ENCODE assay signal across 17 mouse cellular contexts in genomic region chr5:121283051-121283450, GRCm38 (mm10).
DNase-seq lines count a peak whose midpoint lies in the region; ATAC-seq and TF ChIP-seq lines count a peak whose summit lies in the region.
"Had no signal": no experiment of that assay in that cellular context is flagged by ENCODE, and none has a peak within 500 bp of the region (broad histone marks: within the 10 kb centered on the region; RNA-seq: fewer than 3 reads in every experiment).

No protein-coding gene starts in this region.

- no peak overlapping the region for H3K4me2 ChIP-seq in liver, embryonic 12.5 days
- H3K4me2 ChIP-seq in liver, postnatal 0 days (ENCODE audit: low read depth, low read length): no peak overlapping the region
- H3K4me2 ChIP-seq in liver, embryonic 14.5 days (ENCODE audit: low read depth): no peak overlapping the region
- no peak overlapping the region for H3K4me2 ChIP-seq in heart, embryonic 12.5 days
- H3K4me2 ChIP-seq: embryonic facial prominence, embryonic 12.5 days; forebrain, embryonic 15.5 days; heart, embryonic 13.5 days; hindbrain, embryonic 12.5 days had no signal

- 0 out of 2 replicates have a peak, but pooled peaks have one; percentile 19 for ATAC-seq in liver, embryonic 12.5 days
- no peak for ATAC-seq in liver, postnatal 0 days
- peak; percentile 24; the same call in 1 of the 2 replicates for ATAC-seq in liver, embryonic 14.5 days (ENCODE audit: insufficient read depth)
- ATAC-seq in heart, embryonic 12.5 days (ENCODE audit: insufficient number of reproducible peaks, low FRiP score): no peak
- ATAC-seq: forebrain, embryonic 15.5 days; hindbrain, embryonic 16.5 days; inflammation-experienced regulatory T-cells, adult 6 months had no signal

- no peak overlapping the region for H3K4me3 ChIP-seq in liver, embryonic 12.5 days
- H3K4me3 ChIP-seq in liver, postnatal 0 days (ENCODE audit: low read depth, low read length): no peak overlapping the region
- H3K4me3 ChIP-seq in liver, embryonic 14.5 days (ENCODE audit: insufficient read depth in 1 of 2, low read depth in 2 of 2, low read length in 2 of 2): no peak overlapping the region
- H3K4me3 ChIP-seq in heart, embryonic 12.5 days: no peak overlapping the region
- H3K4me3 ChIP-seq: embryonic facial prominence, embryonic 12.5 days; forebrain, embryonic 15.5 days; heart, embryonic 13.5 days; hindbrain, embryonic 12.5 days had no signal

- no peaks in the 10 kb centered on the region for H3K4me1 ChIP-seq in liver, embryonic 12.5 days
- H3K4me1 ChIP-seq in liver, postnatal 0 days (ENCODE audit: insufficient read depth): no peaks in the 10 kb centered on the region
- H3K4me1 ChIP-seq in liver, embryonic 14.5 days (replicated peaks; ENCODE audit: control insufficient read depth in 2 of 2, insufficient read depth in 2 of 2, low read length in 1 of 2): no peaks in the 10 kb centered on the region
- peaks cover 11% of the 10 kb centered on the region; the same call in 1 of the 2 replicates for H3K4me1 ChIP-seq in heart, embryonic 12.5 days (replicated peaks)
- H3K4me1 ChIP-seq: embryonic facial prominence, embryonic 12.5 days; forebrain, embryonic 15.5 days; hindbrain, embryonic 12.5 days had no signal

- no peaks in the 10 kb centered on the region for H3K9me3 ChIP-seq in liver, embryonic 12.5 days (replicated peaks)
- no peaks in the 10 kb centered on the region for H3K9me3 ChIP-seq in liver, postnatal 0 days (ENCODE audit: low read length)
- H3K9me3 ChIP-seq in liver, embryonic 14.5 days (ENCODE audit: control insufficient read depth, low read length): no peaks in the 10 kb centered on the region
- no peaks in the 10 kb centered on the region for H3K9me3 ChIP-seq in heart, embryonic 12.5 days (replicated peaks)
- H3K9me3 ChIP-seq: embryonic facial prominence, embryonic 12.5 days; forebrain, embryonic 15.5 days; heart, embryonic 13.5 days; hindbrain, embryonic 12.5 days had no signal

- 93% methylated on average over 8 of the region's 9 CpGs for WGBS in liver, embryonic 12.5 days (ENCODE audit: insufficient replicate concordance)
- WGBS in liver, postnatal 0 days (ENCODE audit: insufficient replicate concordance): 82% methylated on average over 9 of the region's 9 CpGs
- WGBS in liver, embryonic 14.5 days (ENCODE audit: insufficient replicate concordance): 90% methylated on average over 9 of the region's 9 CpGs
- WGBS in heart, embryonic 12.5 days: 92% methylated on average over 9 of the region's 9 CpGs

- no peak overlapping the region for H3K9ac ChIP-seq in liver, embryonic 12.5 days
- H3K9ac ChIP-seq in liver, postnatal 0 days (replicated peaks): no peak overlapping the region
- no peak overlapping the region for H3K9ac ChIP-seq in liver, embryonic 14.5 days (replicated peaks)
- H3K9ac ChIP-seq in heart, embryonic 12.5 days: no peak overlapping the region
- H3K9ac ChIP-seq: embryonic facial prominence, embryonic 12.5 days; forebrain, embryonic 15.5 days; heart, embryonic 13.5 days; hindbrain, embryonic 12.5 days had no signal

- H3K27ac ChIP-seq in liver, embryonic 12.5 days: no peak overlapping the region
- no peak overlapping the region for H3K27ac ChIP-seq in liver, postnatal 0 days (ENCODE audit: low read depth)
- H3K27ac ChIP-seq in liver, embryonic 14.5 days: no peak overlapping the region
- H3K27ac ChIP-seq in heart, embryonic 12.5 days (ENCODE audit: poor library complexity, severe bottlenecking): no peak overlapping the region
- H3K27ac ChIP-seq: embryonic facial prominence, embryonic 12.5 days; forebrain, embryonic 15.5 days; heart, embryonic 13.5 days; hindbrain, embryonic 12.5 days had no signal

- H3K36me3 ChIP-seq in liver, embryonic 12.5 days: peaks cover 100% of the 10 kb centered on the region
- H3K36me3 ChIP-seq in liver, postnatal 0 days (replicated peaks; ENCODE audit: insufficient read depth, low read length): peaks cover 79% of the 10 kb centered on the region
- peaks cover 95% of the 10 kb centered on the region for H3K36me3 ChIP-seq in liver, embryonic 14.5 days (replicated peaks; ENCODE audit: control insufficient read depth, insufficient read depth, low read depth)
- H3K36me3 ChIP-seq in heart, embryonic 12.5 days: peaks cover 78% of the 10 kb centered on the region

- no peak for TF ChIP-seq EP300 in liver, postnatal 0 days (IDR thresholded peaks at IDR 0.05; ENCODE audit: low read depth)
- TF ChIP-seq EP300 in liver, embryonic 14.5 days (IDR thresholded peaks at IDR 0.05; ENCODE audit: low read depth): no peak

- TF ChIP-seq CTCF in liver, postnatal 0 days (IDR thresholded peaks at IDR 0.05; ENCODE audit: low read depth): no peak
- no peak for TF ChIP-seq CTCF in liver, embryonic 14.5 days (IDR thresholded peaks at IDR 0.05; ENCODE audit: low read depth)

- H3K27me3 ChIP-seq in liver, embryonic 12.5 days (replicated peaks): no peaks in the 10 kb centered on the region
- H3K27me3 ChIP-seq in liver, postnatal 0 days (ENCODE audit: insufficient read depth, low read length): no peaks in the 10 kb centered on the region
- H3K27me3 ChIP-seq in liver, embryonic 14.5 days (ENCODE audit: control insufficient read depth, insufficient read depth, low read length): no peaks in the 10 kb centered on the region
- H3K27me3 ChIP-seq in heart, embryonic 12.5 days (replicated peaks): no peaks in the 10 kb centered on the region
- H3K27me3 ChIP-seq: embryonic facial prominence, embryonic 12.5 days; forebrain, embryonic 15.5 days; heart, embryonic 13.5 days; hindbrain, embryonic 12.5 days had no signal

- DNase-seq in liver, postnatal 0 days: no peak
- DNase-seq in ZHBTc4 (ENCODE audit: low read depth, low spot score): peak; percentile 30
- DNase-seq in liver, embryonic 14.5 days (ENCODE audit: low read depth in 3 of 3, low spot score in 3 of 3): no peak
- DNase-seq in lung, adult 18-20 months: no peak
- DNase-seq: adrenal gland, postnatal 25 days; cerebellum, adult 2 months; cerebellum, postnatal 10 days; gastrocnemius, postnatal 14 days; heart, postnatal 36 days had no signal

Comparison
In these comparisons a context has a peak if more than half of its experiments do, and no peak if none do; other contexts are left out.
1. ATAC-seq: peak in liver, embryonic 12.5 days (single experiment) and liver, embryonic 14.5 days (single experiment); none in liver, postnatal 0 days (single experiment) and heart, embryonic 12.5 days (single experiment).